ENCODE assay signal across 15 mouse cellular contexts in the genomic region with DNA sequence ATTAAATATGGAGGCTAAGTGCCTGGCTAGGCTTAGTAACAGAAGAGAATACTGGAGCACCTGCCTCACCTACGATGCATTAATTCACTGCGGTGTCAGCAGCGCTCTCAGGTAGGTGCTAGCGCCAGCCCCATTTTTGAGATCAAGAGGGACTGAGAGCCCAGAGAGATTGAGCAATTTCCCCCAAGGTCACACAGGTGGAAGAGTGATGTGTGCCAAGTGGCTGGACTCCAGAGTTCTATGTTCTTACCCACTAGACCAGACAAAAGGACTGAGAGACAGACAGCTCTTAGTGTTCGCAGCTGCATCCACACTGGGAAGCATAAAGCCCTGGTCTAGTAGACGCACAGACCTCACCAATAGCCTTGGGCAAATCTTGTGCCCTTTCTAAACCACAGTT.
"Had no signal": no experiment of that assay in that cellular context is flagged by ENCODE, and none has a peak within 500 bp of the region (broad histone marks: within the 10 kb centered on the region; RNA-seq: fewer than 3 reads in every experiment).

No protein-coding gene starts in this region.

- H3K9me3 ChIP-seq: limb, embryonic 12.5 days; limb, embryonic 15.5 days; stomach, embryonic 15.5 days had no signal

- DNase-seq: kidney, adult 18-20 months; left cerebral cortex, postnatal 4 days; lung, embryonic 14.5 days; right cerebral cortex, postnatal 14 days; right cerebral cortex, postnatal 4 days; spleen, adult 18-20 months; thymus, postnatal 25 days had no signal

- H3K4me2 ChIP-seq: limb, embryonic 12.5 days; limb, embryonic 15.5 days; lung, embryonic 14.5 days; midbrain, embryonic 11.5 days; stomach, embryonic 15.5 days had no signal

- H3K4me3 ChIP-seq: limb, embryonic 12.5 days; limb, embryonic 15.5 days; stomach, embryonic 15.5 days had no signal

- H3K27ac ChIP-seq: kidney, postnatal 0 days; limb, embryonic 12.5 days; limb, embryonic 15.5 days; liver, embryonic 14.5 days; stomach, embryonic 15.5 days had no signal

- ATAC-seq: inflammation-experienced regulatory T-cells, adult 6 months; intestine, embryonic 16.5 days had no signal

- H3K9ac ChIP-seq: limb, embryonic 12.5 days; limb, embryonic 15.5 days; liver, embryonic 14.5 days; lung, embryonic 14.5 days; stomach, embryonic 15.5 days had no signal

- H3K36me3 ChIP-seq: limb, embryonic 12.5 days; limb, embryonic 15.5 days; stomach, embryonic 15.5 days had no signal

- H3K27me3 ChIP-seq: stomach, embryonic 15.5 days had no signal
